Mouse (Mus musculus) lung, postnatal 0 days (tissue): ENCODE data around the gene Enpp7. TPM values are rescaled to one million over a fixed set of nuclear protein-coding genes. Genes with fewer than 3 reads are reported as not detected.

Source experiments
- ATAC-seq: fragments of 200-750 bp; cut with Nextera tagmentation; 2 replicates; pipeline ENCODE4 v1.8.0; 2017; ENCODE audit warnings: moderate library complexity
- DNase-seq: peaks from one replicate; pipeline ENCODE4 v3.0.0-alpha.2; 2016; ENCODE audit warnings: low spot score
- H3K27ac ChIP-seq: fragments of 300-500 bp; sonication (generic); 2 replicates; pipeline ENCODE4 v1.5.1; 2014; ENCODE audit warnings: antibody characterized with exemption, mild to moderate bottlenecking, low read length, mixed read lengths
- H3K27me3 ChIP-seq: fragments of 300-500 bp; sonication (generic); replicated peaks from 2 replicates; pipeline ENCODE4 v1.6.1; 2014; ENCODE audit warnings: low read length, mixed read lengths; ENCODE audit not compliant: insufficient read depth
- H3K36me3 ChIP-seq: fragments of 300-500 bp; sonication (generic); 2 replicates; pipeline ENCODE4 v1.6.1; 2014; ENCODE audit warnings: low read length, mixed read lengths; ENCODE audit not compliant: insufficient read depth
- H3K4me1 ChIP-seq: fragments of 300-500 bp; sonication (generic); 2 replicates; pipeline ENCODE4 v1.6.1; 2014; ENCODE audit warnings: antibody characterized with exemption, low read depth, low read length, mixed read lengths; ENCODE audit not compliant: insufficient read depth
- H3K4me2 ChIP-seq: fragments of 300-500 bp; sonication (generic); replicated peaks from 2 replicates; pipeline ENCODE4 v1.6.1; 2014; ENCODE audit warnings: low read depth, mild to moderate bottlenecking, low read length, moderate library complexity, mixed read lengths
- H3K4me3 ChIP-seq: fragments of 300-500 bp; sonication (generic); 2 replicates; pipeline ENCODE4 v1.5.1; 2014; ENCODE audit warnings: low read depth, low read length
- H3K9ac ChIP-seq: fragments of 300-500 bp; sonication (generic); replicated peaks from 2 replicates; pipeline ENCODE4 v1.6.1; 2014; ENCODE audit warnings: low read depth, mild to moderate bottlenecking
- H3K9me3 ChIP-seq: fragments of 300-500 bp; sonication (generic); 2 replicates; pipeline ENCODE4 v1.6.1; 2016; ENCODE audit warnings: low read length, mixed read lengths
- CTCF ChIP-seq: IDR thresholded peaks from 2 replicates; pipeline ENCODE4 v1.5.1; 2016; ENCODE audit warnings: antibody characterized with exemption, mild to moderate bottlenecking
- EP300 ChIP-seq: IDR thresholded peaks from 2 replicates; pipeline ENCODE4 v1.6.1; 2016; ENCODE audit warnings: antibody characterized with exemption, mild to moderate bottlenecking, control low read depth
- WGBS: fragments of 180-500 bp; shearing (Covaris S2); extraction: QIAGEN DNeasy Blood & Tissue Kit; methylation state at CpG from one replicate; pipeline ENCODE4 v1.1.7; 2014; 5-methylcytosine and 5-hydroxymethylcytosine counted together
- polyA plus RNA-seq: library from polyadenylated mRNA; unstranded; fragments of >200 nt; fragmentation: Nextera tagmentation; extraction: Ambion mirVana; gene quantifications from 2 replicates; pipeline ENCODE4 v1.2.1, GENCODE M21; 2015

The Enpp7 gene
- polyA plus RNA-seq, 1 experiment from 2014 or later, result not detected

DNA sequence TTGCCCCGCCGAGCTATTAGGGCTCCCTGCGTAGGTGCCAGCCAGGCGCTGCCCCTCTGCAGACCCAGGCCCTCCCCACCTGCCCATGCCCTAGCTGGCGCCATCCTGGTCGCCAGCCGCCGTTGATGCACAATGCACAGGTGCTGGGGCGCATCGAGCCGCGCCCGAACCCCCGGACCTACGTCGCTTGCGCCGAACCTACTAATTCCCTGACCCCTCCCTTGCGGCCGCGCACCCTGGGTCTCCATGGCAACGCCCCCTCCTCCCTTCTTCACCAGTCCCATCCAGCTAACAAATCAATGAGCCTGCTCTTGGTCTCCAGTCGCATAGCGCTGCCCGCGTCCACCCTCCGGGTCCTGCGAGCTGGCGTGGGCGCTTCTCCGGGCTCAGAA lies 53.3 kb downstream of the Enpp7 start:
- Histone ChIP-seq H3K4me1 (peaks cover 21% of the 10 kb centered on the region), H3K27me3 (peaks cover 50% of the 10 kb centered on the region), H3K4me2 (peak overlapping the region; percentile 99), H3K9ac (no peak overlapping the region), H3K36me3 (no peaks in the 10 kb centered on the region; the same call in 1 of the 2 replicates), H3K9me3 (no peaks in the 10 kb centered on the region), H3K4me3 (peak overlapping the region; percentile 63), H3K27ac (no peak overlapping the region)
- no peak for TF ChIP-seq CTCF
- TF ChIP-seq EP300, result no peak
- WGBS, result 1% methylated on average over 29 of the region's 31 CpGs
- peak; percentile 20 for ATAC-seq
- DNase-seq, result peak; percentile 36

GRCm38 (mm10) chr11:119041750-119042465 lies 53.9 kb downstream of the Enpp7 start:
- Histone ChIP-seq H3K9me3 (no peaks in the 10 kb centered on the region), H3K4me2 (peak overlapping the region; percentile 99), H3K4me1 (peaks cover 26% of the 10 kb centered on the region), H3K9ac (no peak overlapping the region), H3K4me3 (peak overlapping the region; percentile 63), H3K36me3 (no peaks in the 10 kb centered on the region; the same call in 1 of the 2 replicates), H3K27ac (no peak overlapping the region), H3K27me3 (peaks cover 53% of the 10 kb centered on the region)
- TF ChIP-seq EP300 (no peak), CTCF (no peak)
- peak; percentile 15 for DNase-seq
- 2% methylated on average over 28 of the region's 31 CpGs for WGBS
- ATAC-seq, result no peak

Other genes starting within 250 kb of the Enpp7 start
- gene Rbfox3, start 76.6 kb upstream of the Enpp7 start, polyA plus RNA-seq, result 0.97 and 1.1 TPM in 2 replicates
- 6.2 and 6.9 TPM in 2 replicates for gene Cbx2, start 34.8 kb downstream of the Enpp7 start, polyA plus RNA-seq
- 9.4 and 9.8 TPM in 2 replicates for gene Cbx8, start 52.8 kb downstream of the Enpp7 start, polyA plus RNA-seq
- gene Cbx4, start 98.0 kb downstream of the Enpp7 start, polyA plus RNA-seq, result 8.9 and 9.7 TPM in 2 replicates
- 11.9 and 12.9 TPM in 2 replicates for gene Tbc1d16, start 240.3 kb downstream of the Enpp7 start, polyA plus RNA-seq
- 6.1 and 6.3 TPM in 2 replicates for gene Ccdc40, start 240.4 kb downstream of the Enpp7 start, polyA plus RNA-seq